Mouse (Mus musculus) hindbrain, postnatal 0 days (tissue): ENCODE data around the gene Gm28043. TPM values are rescaled to one million over a fixed set of nuclear protein-coding genes. Genes with fewer than 3 reads are reported as not detected.

Experiments
- ATAC-seq: fragments of 200-750 bp; cut with Nextera tagmentation; 2 replicates; pipeline ENCODE4 v1.8.0; 2017; ENCODE audit warnings: mild to moderate bottlenecking, moderate TSS enrichment, moderate library complexity
- DNase-seq: peaks from one replicate; pipeline ENCODE4 v3.0.0-alpha.2; 2015; ENCODE audit warnings: low spot score
- H3K27ac ChIP-seq: fragments of 300-500 bp; sonication (generic); 2 replicates; pipeline ENCODE4 v1.5.1; 2014; ENCODE audit warnings: mild to moderate bottlenecking
- H3K27me3 ChIP-seq: fragments of 300-500 bp; sonication (generic); 2 replicates; pipeline ENCODE4 v1.6.1; 2014; ENCODE audit warnings: low read length, mixed read lengths; ENCODE audit not compliant: insufficient read depth
- H3K36me3 ChIP-seq: fragments of 300-500 bp; sonication (generic); 2 replicates; pipeline ENCODE4 v1.6.1; 2014; ENCODE audit warnings: low read length, mixed read lengths; ENCODE audit not compliant: insufficient read depth
- H3K4me1 ChIP-seq: fragments of 300-500 bp; sonication (generic); 2 replicates; pipeline ENCODE4 v1.6.1; 2014; ENCODE audit warnings: antibody characterized with exemption, low read length, mixed read lengths; ENCODE audit not compliant: insufficient read depth
- H3K4me2 ChIP-seq: fragments of 300-500 bp; sonication (generic); 2 replicates; pipeline ENCODE4 v1.6.1; 2014; ENCODE audit warnings: low read depth, mild to moderate bottlenecking, low read length, moderate library complexity, mixed read lengths
- H3K4me3 ChIP-seq: fragments of 300-500 bp; sonication (generic); 2 replicates; pipeline ENCODE4 v1.5.1; 2014; ENCODE audit warnings: low read length
- H3K9ac ChIP-seq: fragments of 300-500 bp; sonication (generic); replicated peaks from 2 replicates; pipeline ENCODE4 v1.6.1; 2014; ENCODE audit warnings: mild to moderate bottlenecking, low read length, moderate library complexity, mixed read lengths
- H3K9me3 ChIP-seq: fragments of 300-500 bp; sonication (generic); 2 replicates; pipeline ENCODE4 v1.6.1; 2016; ENCODE audit warnings: low read length, mixed read lengths
- CTCF ChIP-seq: IDR thresholded peaks from 2 replicates; pipeline ENCODE4 v1.5.1; 2016; ENCODE audit warnings: antibody characterized with exemption, control low read depth, low read depth
- WGBS: fragments of 180-500 bp; shearing (Covaris S2); extraction: QIAGEN DNeasy Blood & Tissue Kit; methylation state at CpG from one replicate; pipeline ENCODE4 v1.1.7; 2014; 5-methylcytosine and 5-hydroxymethylcytosine counted together
- polyA plus RNA-seq: library from polyadenylated mRNA; unstranded; fragments of >200 nt; fragmentation: Nextera tagmentation; extraction: Ambion mirVana; gene quantifications from 2 replicates; pipeline ENCODE4 v1.2.1, GENCODE M21; 2015
- total RNA-seq: library from RNA; depleted of rRNA; stranded (reverse); fragments of >200 nt; gene quantifications from 2 replicates; pipeline ENCODE4 v1.2.3, GENCODE M21; 2014

The Gm28043 gene
- total and polyA plus RNA-seq, 2 experiments from 2014 or later, result 1.9 to 2.6 TPM

DNA sequence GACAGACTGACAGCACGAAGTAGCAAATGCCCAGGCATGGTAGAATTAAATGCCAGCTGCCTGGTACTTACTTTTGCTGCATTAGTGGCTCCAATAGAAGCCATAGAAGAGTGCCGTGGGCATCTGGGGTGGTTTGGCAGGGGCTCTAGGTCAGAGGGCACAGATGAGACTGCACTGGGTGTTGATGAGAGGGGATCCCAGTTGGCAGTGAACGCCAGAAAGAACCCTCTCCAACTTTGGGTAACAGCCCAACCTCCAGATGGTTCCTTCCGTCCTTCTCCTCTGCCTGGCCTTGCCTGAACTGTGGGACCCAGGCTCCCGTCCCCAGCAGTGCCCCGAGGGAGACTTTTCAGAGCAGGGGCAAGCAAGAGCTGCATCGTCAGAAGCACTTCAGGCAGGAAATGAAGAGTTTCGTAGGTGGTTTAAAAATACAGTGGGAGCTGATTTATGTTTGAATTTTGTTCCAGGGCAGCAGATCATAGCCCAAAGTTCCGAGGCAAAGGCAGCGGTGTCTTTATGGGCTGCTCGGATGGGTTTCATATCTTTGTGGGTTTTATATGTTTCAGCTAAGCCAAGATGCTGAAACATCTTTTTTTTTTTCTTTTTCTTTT, 106.2 kb downstream of the Gm28043 start:
- H3K9ac ChIP-seq, result no peak overlapping the region
- 56% methylated on average over 11 of the region's 11 CpGs for WGBS
- TF ChIP-seq CTCF, result no peak
- no peaks in the 10 kb centered on the region for H3K9me3 ChIP-seq
- DNase-seq (peak; percentile 72), ATAC-seq (no peak)
- no peaks in the 10 kb centered on the region for H3K36me3 ChIP-seq
- peak overlapping the region; percentile 60; the same call in 1 of the 2 replicates for H3K27ac ChIP-seq
- no peak overlapping the region for H3K4me3 ChIP-seq
- peaks cover 7% of the 10 kb centered on the region for H3K4me1 ChIP-seq
- H3K27me3 ChIP-seq, result no peaks in the 10 kb centered on the region
- no peak overlapping the region for H3K4me2 ChIP-seq

DNA sequence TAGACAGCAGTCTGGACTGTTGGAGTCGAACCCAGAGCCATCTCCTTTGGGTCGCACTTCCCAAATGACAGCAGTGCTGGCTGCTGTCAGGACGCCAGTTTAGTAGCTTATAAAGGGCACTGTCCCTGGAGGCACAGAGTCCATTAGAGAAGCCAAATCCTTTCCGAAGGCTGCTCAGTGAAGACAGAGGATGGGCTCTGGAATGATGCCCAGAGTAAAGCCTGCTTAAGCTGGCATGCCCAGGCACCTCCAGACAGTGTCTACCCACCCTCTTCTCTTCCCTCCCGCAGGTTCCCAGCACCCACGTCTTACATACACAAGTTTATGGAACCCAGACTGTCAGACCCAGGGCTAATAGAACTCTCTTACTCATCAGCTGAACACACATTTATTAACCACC, 109.9 kb downstream of the Gm28043 start:
- H3K4me3 ChIP-seq, result no peak overlapping the region
- H3K4me1 ChIP-seq, result no peaks in the 10 kb centered on the region
- 33% methylated on average over 6 of the region's 6 CpGs for WGBS
- TF ChIP-seq CTCF, result no peak
- H3K9me3 ChIP-seq, result no peaks in the 10 kb centered on the region
- no peaks in the 10 kb centered on the region for H3K36me3 ChIP-seq
- H3K4me2 ChIP-seq, result no peak overlapping the region
- no peak overlapping the region for H3K27ac ChIP-seq
- H3K9ac ChIP-seq, result no peak overlapping the region
- H3K27me3 ChIP-seq, result no peaks in the 10 kb centered on the region
- ATAC-seq, result peak; percentile 91
- DNase-seq, result peak; percentile 90

DNA sequence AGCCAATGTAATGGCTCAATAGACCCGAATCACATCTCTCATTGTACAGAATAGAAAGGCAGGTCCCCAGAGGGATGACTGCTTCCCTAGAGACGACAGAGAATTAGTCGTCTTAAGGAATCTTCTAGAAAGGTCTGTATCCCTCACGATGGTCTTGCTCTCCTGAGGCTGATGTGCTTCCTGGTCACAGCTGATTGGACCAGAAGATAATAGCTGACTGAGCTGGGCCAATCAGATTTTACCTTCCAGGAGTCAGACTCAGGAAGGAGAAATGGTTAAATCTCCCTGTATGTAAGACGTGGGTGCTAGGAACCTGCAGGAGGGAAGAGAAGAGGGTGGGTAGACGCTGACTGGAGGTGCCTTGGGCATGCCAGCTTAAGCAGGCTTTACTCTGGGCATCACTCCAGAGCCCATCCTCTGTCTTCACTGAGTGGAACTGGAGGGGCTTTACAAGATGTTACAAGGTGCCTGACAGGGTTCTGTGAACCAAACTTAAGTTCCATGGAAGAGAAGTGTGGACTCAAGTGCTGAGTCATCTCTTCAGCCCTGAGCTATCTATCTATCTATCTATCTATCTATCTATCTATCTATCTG, 110.4 kb downstream of the Gm28043 start:
- Histone ChIP-seq H3K9ac (no peak overlapping the region), H3K4me1 (no peaks in the 10 kb centered on the region), H3K27me3 (no peaks in the 10 kb centered on the region), H3K4me3 (no peak overlapping the region), H3K4me2 (no peak overlapping the region), H3K27ac (no peak overlapping the region), H3K9me3 (no peaks in the 10 kb centered on the region), H3K36me3 (no peaks in the 10 kb centered on the region)
- DNase-seq (peak; percentile 53), ATAC-seq (peak; percentile 27; the same call in 1 of the 2 replicates)
- TF ChIP-seq CTCF, result no peak
- 48% methylated on average over 6 of the region's 6 CpGs for WGBS

DNA sequence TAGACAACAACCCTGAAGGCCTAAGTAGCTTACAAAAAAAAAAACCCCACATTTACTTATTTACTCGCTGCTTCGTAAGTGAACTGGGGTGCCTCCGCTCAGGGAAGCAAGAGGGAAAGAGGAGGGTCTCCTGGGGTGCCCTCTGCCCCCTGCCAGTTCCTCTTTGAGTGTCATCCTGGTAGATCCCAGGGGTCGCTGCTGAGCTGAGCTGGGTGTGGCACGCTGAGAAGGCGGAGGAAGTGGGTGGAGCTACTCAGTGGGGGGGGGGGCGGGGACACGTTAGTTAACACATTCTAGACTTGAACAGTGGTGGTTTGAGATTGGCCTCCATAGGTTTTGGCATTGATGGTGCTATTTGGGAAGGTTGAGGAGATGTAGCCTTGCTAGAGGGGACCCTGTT, 113.4 kb downstream of the Gm28043 start:
- Histone ChIP-seq H3K36me3 (no peaks in the 10 kb centered on the region), H3K27ac (no peak overlapping the region), H3K4me2 (no peak overlapping the region), H3K4me1 (peaks cover 15% of the 10 kb centered on the region; the same call in 1 of the 2 replicates), H3K9me3 (no peaks in the 10 kb centered on the region), H3K27me3 (no peaks in the 10 kb centered on the region), H3K4me3 (no peak overlapping the region), H3K9ac (no peak overlapping the region)
- no peak for TF ChIP-seq CTCF
- 60% methylated on average over 8 of the region's 8 CpGs for WGBS
- no peak for DNase-seq
- no peak for ATAC-seq

DNA sequence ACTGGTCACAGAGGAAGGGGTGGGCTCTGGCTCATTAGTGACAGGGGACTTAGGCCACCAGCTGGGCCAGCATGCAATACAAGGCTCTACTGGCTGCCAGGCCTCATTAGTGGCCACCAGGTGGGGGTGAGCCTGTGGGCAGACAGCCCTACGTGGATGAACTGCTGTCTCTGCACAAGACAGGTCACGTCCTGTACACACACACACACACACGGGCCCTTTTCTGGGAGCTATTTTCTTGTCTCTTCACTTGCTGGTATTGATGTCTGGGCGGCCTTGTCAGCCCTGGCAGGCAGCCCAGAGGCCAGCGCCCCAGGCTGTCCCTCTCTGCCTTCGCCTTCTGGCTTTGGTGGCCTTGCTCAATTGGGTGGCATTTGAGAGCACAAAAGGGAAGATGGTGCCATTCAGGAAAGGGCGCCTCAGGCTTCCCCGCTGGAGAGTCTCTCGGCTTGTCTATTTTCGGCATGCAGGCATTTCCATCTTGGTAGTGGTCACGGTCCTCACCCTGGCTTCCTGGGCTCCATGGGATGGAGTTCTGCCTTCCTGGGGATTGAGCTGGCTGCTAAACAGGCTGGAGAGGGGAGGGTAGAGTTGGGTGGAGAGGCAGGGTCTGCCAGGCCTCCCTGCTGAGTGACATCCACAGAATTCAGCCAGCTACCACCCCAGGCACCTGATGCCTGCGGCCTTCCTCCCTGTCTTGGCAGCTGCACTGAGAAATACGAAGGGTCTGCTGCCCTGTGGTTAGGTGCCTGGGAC, 116.0 kb downstream of the Gm28043 start:
- peaks cover 15% of the 10 kb centered on the region; the same call in 1 of the 2 replicates for H3K4me1 ChIP-seq
- ATAC-seq, result peak; percentile 62
- TF ChIP-seq CTCF, result peak; percentile 43
- H3K9ac ChIP-seq, result no peak overlapping the region
- H3K9me3 ChIP-seq, result no peaks in the 10 kb centered on the region
- WGBS, result 22% methylated on average over 13 of the region's 13 CpGs
- H3K27ac ChIP-seq, result peak overlapping the region; percentile 55
- H3K4me2 ChIP-seq, result no peak overlapping the region; the same call in 1 of the 2 replicates
- DNase-seq, result peak; percentile 70
- no peaks in the 10 kb centered on the region for H3K27me3 ChIP-seq
- H3K4me3 ChIP-seq, result no peak overlapping the region
- no peaks in the 10 kb centered on the region for H3K36me3 ChIP-seq

DNA sequence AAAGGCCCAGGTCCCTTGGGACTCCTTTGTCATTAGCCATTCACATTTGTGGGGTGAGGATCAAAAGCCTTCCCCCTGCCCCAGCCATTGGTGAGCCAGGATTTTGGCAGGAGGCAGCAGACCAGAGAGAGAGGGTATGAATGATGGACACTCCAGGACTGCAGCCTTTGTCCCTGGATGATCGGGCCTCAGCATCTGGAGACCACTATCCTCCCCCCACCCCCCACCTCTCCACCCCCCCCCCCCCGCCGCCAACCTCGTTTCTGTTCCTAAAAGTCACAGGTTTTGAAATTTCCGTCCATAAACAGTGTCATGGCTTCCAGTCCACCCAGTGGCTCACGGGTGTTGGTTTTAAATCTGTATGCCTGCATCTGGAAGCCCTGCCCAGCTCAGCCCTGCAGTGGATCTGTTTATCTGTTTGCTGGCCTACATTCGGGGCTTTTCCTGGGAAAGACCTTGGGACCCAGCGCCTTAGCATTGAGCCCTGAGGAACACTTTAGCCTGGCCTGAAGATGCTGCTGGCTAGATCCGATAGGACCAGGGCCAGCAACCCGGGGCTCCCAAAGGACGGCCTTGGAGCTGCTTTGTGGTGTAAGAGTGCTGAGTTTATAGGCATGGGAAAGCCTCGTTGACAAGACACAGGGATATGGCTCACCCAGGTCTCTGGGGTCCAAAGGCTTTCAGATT, 116.7 kb downstream of the Gm28043 start:
- Histone ChIP-seq H3K4me3 (no peak overlapping the region), H3K27ac (peak overlapping the region; percentile 55), H3K9me3 (no peaks in the 10 kb centered on the region), H3K9ac (no peak overlapping the region), H3K36me3 (no peaks in the 10 kb centered on the region), H3K4me2 (no peak overlapping the region), H3K4me1 (peaks cover 21% of the 10 kb centered on the region; the same call in 1 of the 2 replicates), H3K27me3 (no peaks in the 10 kb centered on the region)
- ATAC-seq, result peak; percentile 21; the same call in 1 of the 2 replicates
- WGBS, result 27% methylated on average over 12 of the region's 12 CpGs
- peak; percentile 54 for DNase-seq
- TF ChIP-seq CTCF, result no peak
